Mouse (Mus musculus): ENCODE measurements at regions not wholly inside any gene's neighbourhood (a gene's known extent, or its start where the extent isn't known, plus 50 kb on each side); places are given as distances from the start of the nearest gene placed in this dataset.

GRCm38 (mm10) chr3:60698189-60698588, 225.6 kb downstream of the Mbnl1 start:
- no peak for DNase-seq (ENCODE audit: low read depth in 2 of 2, low spot score in 2 of 2)

- DNase-seq (ENCODE audit: low read depth in 2 of 2, low spot score in 2 of 2) = no peak
These were observed 234.5 kb downstream of the Mbnl1 start for GRCm38 (mm10) chr3:60707139-60707538.

GRCm38 (mm10) chr3:60712896-60713295, 240.3 kb downstream of the Mbnl1 start:
- DNase-seq (ENCODE audit: low read depth in 2 of 2, low spot score in 2 of 2) = no peak

GRCm38 (mm10) chr3:60720322-60720721, 247.7 kb downstream of the Mbnl1 start:
- no peak for DNase-seq (ENCODE audit: low read depth in 2 of 2, low spot score in 2 of 2)

DNA sequence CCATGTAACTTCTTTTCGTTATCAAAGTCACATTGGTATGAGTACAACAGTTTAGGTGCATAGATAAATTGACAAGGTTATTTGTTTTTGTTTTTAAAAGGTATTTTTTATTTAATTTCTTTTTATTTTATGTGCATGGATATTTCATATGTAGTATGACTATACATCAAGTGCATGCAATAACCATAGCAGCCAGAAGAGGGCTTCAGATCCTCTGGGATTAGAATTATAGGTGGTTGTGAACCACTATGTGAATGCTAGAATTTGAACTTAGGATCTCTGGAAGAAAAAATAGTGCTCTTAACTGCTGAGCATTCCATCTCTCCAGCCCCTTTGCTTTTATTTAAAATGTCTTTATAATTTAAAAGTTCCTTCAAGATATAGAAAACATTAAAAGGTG, 258.7 kb downstream of the Mbnl1 start:
- no peak for DNase-seq (ENCODE audit: low read depth in 2 of 2, low spot score in 2 of 2)

DNA sequence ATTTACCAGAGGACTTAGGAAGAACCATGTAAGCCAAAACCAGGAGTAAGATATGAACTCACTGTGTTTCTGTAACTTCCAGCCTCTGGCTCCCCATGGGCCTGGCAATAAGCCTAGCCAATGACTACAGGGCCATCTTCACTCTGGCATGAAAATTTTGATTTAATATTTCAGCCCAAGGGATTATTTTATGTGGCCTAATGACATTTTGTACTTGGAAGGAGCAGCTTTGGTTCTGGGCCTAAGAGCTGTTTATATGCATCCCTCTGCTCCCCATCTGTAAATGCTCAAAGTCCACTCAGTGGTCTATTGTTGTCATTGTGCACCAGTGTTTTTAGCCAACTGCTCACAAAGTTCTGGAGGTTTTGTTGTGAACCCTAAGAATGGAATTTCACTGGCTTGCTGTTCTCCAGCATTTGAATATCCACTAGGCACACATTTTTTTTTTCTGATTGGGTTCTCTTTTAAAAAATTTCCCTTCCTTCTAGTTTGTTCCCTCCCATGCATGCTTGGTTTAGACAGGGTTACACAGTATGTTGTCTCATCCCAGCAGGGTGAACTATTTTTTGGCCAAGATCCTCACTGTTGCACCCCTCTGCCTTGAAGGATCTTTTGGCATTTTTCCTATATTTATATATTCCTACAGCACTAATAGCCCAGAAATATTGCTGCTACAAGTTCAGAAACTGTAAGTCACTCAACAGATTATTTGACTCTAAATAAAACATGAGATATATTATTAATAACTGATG, 261.9 kb upstream of the P2ry1 start:
- DNase-seq (ENCODE audit: low read depth in 2 of 2, low spot score in 2 of 2) = no peak

DNA sequence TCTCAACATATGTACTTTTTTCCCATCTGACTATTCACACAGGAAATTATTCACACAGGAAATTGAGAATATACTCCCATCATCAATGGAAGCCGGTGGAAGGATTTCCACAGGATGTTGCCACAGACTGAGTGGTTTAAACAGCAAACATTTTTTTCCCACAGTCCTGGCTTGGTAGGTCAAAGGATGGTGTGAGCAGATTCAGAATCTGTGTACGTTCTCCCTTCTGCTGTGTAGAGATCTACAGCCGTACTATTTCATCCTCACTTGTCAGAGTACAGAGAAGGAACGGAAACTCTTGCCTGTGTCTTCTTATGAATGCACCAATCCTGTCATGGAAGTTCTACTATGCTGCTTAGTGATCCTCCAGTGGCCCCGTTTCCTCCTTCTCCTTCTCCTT, 261.2 kb upstream of the P2ry1 start:
- no peak for DNase-seq (ENCODE audit: low read depth in 2 of 2, low spot score in 2 of 2)

- DNase-seq (ENCODE audit: low read depth in 2 of 2, low spot score in 2 of 2) = no peak
These were observed 260.4 kb upstream of the P2ry1 start for GRCm38 (mm10) chr3:60742232-60742631.

- no peak for DNase-seq (ENCODE audit: low read depth in 2 of 2, low spot score in 2 of 2)
These were observed 257.5 kb upstream of the P2ry1 start for GRCm38 (mm10) chr3:60745075-60745474.

DNA sequence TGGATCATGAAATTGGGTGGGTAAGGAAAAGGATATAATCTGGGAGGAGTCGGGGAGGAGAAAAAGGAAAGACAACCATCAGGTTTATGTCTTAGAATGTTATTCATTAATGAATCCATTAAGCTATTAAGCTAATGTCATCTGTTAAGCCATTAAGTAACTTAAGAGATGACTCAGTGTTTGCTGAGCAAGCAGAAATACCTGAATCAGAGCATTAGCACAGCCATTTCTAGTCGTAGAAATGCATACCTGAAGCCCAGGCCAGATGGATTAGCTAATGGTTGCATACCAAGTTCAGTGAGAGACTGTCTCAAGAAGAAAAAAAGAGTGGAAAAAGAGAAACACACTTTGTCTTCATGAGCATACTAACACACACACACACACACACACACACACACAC, 244.0 kb upstream of the P2ry1 start:
- no peak for DNase-seq (ENCODE audit: low read depth in 2 of 2, low spot score in 2 of 2)

- no peak for DNase-seq (ENCODE audit: low read depth in 2 of 2, low spot score in 2 of 2)
These were observed 243.5 kb upstream of the P2ry1 start for GRCm38 (mm10) chr3:60759046-60759445.

DNA sequence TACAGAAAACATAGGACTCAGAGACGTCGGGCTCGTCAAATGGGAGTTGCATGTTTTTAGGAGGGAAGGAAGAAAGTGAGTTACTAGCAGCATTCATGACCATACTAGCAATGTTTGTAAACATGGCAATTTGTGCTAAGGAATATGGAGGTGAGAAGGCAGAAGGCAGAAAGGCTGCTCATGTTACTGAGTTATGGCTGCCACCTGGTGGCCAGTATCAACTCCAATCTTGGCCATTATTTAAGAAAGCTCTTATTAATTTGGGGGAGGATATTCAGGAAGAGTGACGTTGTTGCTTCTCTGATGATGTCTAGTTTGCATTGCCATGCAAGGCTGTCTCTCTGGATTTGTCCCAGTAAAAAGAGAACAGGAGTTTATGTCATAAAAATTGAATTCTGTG, 239.7 kb upstream of the P2ry1 start:
- DNase-seq (ENCODE audit: low read depth in 2 of 2, low spot score in 2 of 2) = peak in 1 of 2 experiments; percentile 18

DNA sequence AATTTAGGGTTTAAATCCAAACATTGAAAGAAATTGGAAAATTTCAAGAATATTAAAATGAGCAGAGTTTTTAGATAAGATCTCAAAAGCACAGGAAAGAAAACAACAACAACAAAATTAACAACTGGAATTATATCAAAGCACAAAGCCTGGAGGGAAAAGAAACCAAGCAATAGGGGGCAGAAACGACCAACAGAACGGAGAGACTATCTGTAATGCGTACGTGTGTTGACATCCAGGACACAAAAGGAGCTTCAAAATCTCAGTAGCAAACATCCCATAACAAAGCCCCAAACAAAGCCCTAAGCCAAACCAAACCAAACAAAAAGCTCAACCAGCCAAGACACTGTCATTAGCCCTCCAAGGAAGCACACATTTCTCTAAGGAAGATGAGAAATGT, 237.5 kb upstream of the P2ry1 start:
- no peak for DNase-seq (ENCODE audit: low read depth in 2 of 2, low spot score in 2 of 2)

DNA sequence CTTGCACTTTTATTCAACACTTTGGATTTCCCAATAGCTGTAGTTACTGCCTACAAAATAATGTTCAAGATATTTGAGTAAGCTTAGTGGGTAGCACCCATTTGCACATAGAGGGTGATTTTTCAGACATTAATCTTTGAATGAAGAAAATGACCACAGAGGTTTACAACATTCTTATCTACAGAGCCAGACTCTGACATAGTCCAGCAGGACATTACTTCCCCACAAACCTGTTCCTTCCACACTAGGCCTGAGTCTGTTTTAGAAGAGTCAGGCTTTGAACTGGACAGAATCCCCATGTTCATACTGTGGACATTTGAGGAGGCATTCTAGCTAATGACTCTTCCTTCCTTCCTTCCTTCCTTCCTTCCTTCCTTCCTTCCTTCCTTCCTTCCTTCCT, 233.6 kb upstream of the P2ry1 start:
- DNase-seq (ENCODE audit: low read depth in 2 of 2, low spot score in 2 of 2) = no peak

GRCm38 (mm10) chr3:60771866-60772265, 230.7 kb upstream of the P2ry1 start:
- DNase-seq (ENCODE audit: low read depth in 2 of 2, low spot score in 2 of 2) = no peak

DNA sequence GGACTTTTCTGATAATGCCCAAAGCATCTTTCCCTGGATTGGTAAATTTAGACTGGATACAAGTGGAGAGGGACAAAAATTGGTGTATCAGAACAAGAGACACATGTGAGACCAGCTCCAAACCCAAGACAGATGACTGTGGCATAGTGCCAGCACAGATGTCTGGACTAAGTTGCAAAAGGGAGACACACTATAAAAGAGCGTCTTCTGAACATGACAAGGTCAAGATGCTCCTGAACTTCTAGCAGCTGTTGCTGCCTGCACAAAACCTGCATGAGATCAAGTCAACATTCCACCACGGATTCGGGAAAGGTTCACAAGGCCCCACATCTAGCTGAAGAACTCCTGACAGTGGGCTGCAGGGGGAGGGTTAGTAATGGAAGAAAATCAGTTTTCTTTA, 229.2 kb upstream of the P2ry1 start:
- DNase-seq (ENCODE audit: low read depth in 2 of 2, low spot score in 2 of 2) = no peak

- DNase-seq (ENCODE audit: low read depth in 2 of 2, low spot score in 2 of 2) = peak; percentile 63 to 80
These were observed 217.3 kb upstream of the P2ry1 start for GRCm38 (mm10) chr3:60785137-60785875.

- no peak for DNase-seq (ENCODE audit: low read depth in 2 of 2, low spot score in 2 of 2)
These were observed 214.6 kb upstream of the P2ry1 start for GRCm38 (mm10) chr3:60787989-60788388.

GRCm38 (mm10) chr3:60789441-60789840, 213.2 kb upstream of the P2ry1 start:
- DNase-seq (ENCODE audit: low read depth in 2 of 2, low spot score in 2 of 2) = no peak

DNA sequence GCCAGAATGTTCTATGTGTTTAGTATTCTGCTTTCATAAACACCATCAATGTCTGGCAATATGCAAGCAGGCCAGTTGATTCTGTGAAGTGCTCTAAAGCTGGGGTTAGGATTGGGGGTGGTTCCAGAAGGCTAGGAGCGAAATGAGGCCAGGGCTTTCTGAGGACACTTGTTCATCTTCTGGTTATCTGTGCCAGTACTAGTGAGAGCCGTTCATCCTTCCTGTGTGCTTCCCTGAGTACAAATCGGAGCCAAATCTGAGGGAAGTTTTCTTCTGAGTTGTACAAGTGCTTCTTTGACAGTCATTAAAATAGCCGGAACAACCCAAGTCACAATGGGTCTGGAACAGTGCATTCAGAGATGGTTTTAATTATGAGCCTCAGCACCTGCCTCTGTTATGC, 210.4 kb upstream of the P2ry1 start:
- no peak for DNase-seq (ENCODE audit: low read depth in 2 of 2, low spot score in 2 of 2)

GRCm38 (mm10) chr3:60796207-60796606, 206.4 kb upstream of the P2ry1 start:
- DNase-seq (ENCODE audit: low read depth in 2 of 2, low spot score in 2 of 2) = no peak

DNA sequence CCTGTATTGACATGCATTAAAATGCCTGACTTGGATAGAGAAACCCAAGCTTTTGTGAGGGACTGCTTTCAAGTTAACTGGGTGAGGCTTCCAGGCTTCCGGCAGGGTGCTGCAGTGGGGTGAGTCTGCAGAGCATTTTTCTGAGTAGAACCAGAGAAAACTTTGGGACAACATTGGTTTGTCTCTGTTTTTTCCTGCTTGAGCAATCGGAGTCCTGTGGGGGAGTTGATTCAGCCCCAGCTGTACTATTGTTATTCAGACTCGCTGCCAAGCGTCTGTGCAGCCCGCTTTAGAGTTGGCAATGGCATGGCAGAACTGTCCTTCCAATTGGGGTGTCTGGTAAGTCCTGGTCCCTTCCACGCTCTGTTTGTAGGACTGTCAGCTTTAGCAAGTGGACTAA, 204.8 kb upstream of the P2ry1 start:
- DNase-seq (ENCODE audit: low read depth in 2 of 2, low spot score in 2 of 2) = no peak

GRCm38 (mm10) chr3:60798461-60798860, 204.1 kb upstream of the P2ry1 start:
- DNase-seq (ENCODE audit: low read depth in 2 of 2, low spot score in 2 of 2) = no peak

Data from CD8-positive naive resting alpha-beta T cell, adult 2 months (primary cell).